In the genomic region with DNA sequence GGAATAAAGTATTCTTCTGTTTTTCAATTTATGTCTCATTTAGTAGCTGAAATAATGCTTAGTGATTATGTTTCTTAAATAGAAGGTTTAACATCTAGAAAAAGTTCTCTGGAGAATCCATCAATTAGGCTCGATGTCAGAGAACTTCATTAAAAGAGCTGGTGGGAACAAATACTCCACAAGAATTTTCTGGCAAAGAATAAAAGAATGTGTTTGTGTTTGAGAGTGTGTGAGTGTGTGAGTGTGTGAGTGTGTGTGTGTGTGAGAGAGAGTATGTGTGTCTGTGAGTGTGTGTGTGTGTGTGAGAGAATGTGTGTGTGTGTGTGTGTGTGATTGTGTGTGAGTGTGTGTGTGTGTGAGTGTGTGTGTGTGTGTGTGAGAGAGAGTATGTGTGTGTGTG, we compare ENCODE assay signal across 17 mouse cellular contexts.
"Had no signal": no experiment of that assay in that cellular context is flagged by ENCODE, and none has a peak within 500 bp of the region (broad histone marks: within the 10 kb centered on the region; RNA-seq: fewer than 3 reads in every experiment).

No protein-coding gene starts in this region.

- H3K4me2 ChIP-seq: midbrain, embryonic 12.5 days; neural tube, embryonic 13.5 days; neural tube, embryonic 15.5 days had no signal

- H3K9ac ChIP-seq: liver, embryonic 14.5 days; midbrain, embryonic 12.5 days; neural tube, embryonic 13.5 days; neural tube, embryonic 15.5 days had no signal

- H3K27me3 ChIP-seq: midbrain, embryonic 12.5 days; neural tube, embryonic 13.5 days; neural tube, embryonic 15.5 days had no signal

- H3K9me3 ChIP-seq: midbrain, embryonic 10.5 days; midbrain, embryonic 12.5 days; neural tube, embryonic 13.5 days; neural tube, embryonic 15.5 days had no signal

- H3K36me3 ChIP-seq: midbrain, embryonic 10.5 days; midbrain, embryonic 12.5 days; neural tube, embryonic 13.5 days; neural tube, embryonic 15.5 days had no signal

- ATAC-seq: midbrain, embryonic 16.5 days had no signal

- H3K4me1 ChIP-seq: midbrain, embryonic 10.5 days; midbrain, embryonic 12.5 days; neural tube, embryonic 13.5 days; neural tube, embryonic 15.5 days had no signal

- H3K27ac ChIP-seq: liver, embryonic 14.5 days; midbrain, embryonic 10.5 days; midbrain, embryonic 12.5 days; neural tube, embryonic 13.5 days; neural tube, embryonic 15.5 days had no signal

- DNase-seq: lung, adult 18-20 months; lung, postnatal 4 days; retina, postnatal 1 day; right cerebral cortex, adult 18-20 months; right cerebral cortex, postnatal 25 days; right cerebral cortex, postnatal 4 days; spleen, adult 18-20 months; thymus, adult 18-20 months; thymus, postnatal 14 days; thymus, postnatal 36 days had no signal

- H3K4me3 ChIP-seq: midbrain, embryonic 10.5 days; midbrain, embryonic 12.5 days; myocyte; neural tube, embryonic 13.5 days; neural tube, embryonic 15.5 days had no signal
